Mouse (Mus musculus) heart, adult 9 months (tissue): ENCODE measurements around the gene Lgr4.

Experiments
- DNase-seq, 2 experiments: peaks; one replicate each; pipeline ENCODE4 v3.0.0; 2022; ENCODE audit warnings: low spot score in 2 of 2

Lgr4 gene

GRCm38 (mm10) chr2:109921298-109922035 is 4.0 kb downstream of the Lgr4 start:
- DNase-seq: peak in 1 of 2 experiments; percentile 14

- DNase-seq: no peak
These were observed 4.9 kb downstream of the Lgr4 start for GRCm38 (mm10) chr2:109922306-109922705.

GRCm38 (mm10) chr2:109923031-109923430 is 5.6 kb downstream of the Lgr4 start:
- no peak for DNase-seq

- DNase-seq: no peak
These were observed 6.5 kb downstream of the Lgr4 start for GRCm38 (mm10) chr2:109923945-109924344.

DNA sequence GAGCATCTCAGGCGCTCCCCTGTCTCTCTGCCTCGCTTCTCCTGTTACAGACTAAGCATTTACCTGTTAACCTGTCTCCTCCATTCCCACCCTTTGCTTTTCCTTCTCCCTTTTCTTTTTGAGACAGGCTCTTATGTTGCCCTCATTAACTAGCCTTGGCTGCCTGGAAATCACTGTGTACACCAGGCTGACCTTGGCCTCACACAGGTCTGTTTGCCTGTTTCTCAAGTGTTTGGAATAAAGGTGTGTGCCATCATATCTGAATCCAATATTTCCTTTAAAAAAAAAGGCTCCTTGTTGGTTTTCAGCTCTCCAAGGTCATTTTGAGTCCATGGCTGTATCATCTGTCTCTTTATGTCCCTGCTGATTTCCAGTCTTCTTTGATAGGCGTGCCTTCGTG is 9.5 kb downstream of the Lgr4 start:
- DNase-seq: no peak

DNA sequence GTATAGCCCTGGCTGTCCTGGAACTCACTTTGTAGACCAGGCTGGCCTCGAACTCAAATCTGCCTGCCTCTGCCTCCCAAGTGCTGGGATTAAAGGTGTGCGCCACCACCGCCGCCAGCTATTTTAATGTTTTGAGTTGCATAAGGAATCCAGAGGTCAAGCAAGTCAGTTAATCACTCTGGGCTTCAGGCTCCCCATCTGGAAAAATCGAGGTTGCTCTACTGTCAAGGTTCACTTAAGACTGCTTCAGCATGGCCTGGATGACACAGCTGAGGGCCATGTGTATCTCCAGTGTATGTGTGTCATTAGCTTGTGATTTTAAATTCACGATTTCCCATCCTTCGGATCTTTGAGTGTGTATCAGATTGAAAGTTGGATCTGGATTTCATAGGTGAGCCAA is 10.0 kb downstream of the Lgr4 start:
- DNase-seq: no peak

DNA sequence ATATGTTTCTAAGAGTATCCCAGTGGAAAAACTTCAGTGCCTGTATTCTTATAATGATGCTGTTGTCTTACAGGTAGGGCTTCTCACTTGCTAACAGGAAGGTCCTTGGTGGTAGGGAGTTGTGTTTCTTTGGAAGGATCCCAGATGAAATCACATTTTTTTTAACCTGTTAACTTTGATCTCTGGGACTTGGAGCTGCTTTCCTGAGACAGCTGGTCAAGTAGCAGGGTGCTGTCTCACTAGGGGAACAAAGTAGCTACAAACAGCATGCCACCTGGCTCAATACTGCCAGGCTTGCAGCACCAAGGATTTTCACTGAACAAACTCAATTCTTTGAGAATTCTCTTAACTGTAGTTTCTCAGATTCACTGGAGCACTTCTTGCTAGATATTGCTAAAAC is 10.4 kb downstream of the Lgr4 start:
- DNase-seq: no peak

- no peak for DNase-seq
These were observed 11.3 kb downstream of the Lgr4 start for GRCm38 (mm10) chr2:109928791-109929190.

- DNase-seq: no peak
These were observed 11.8 kb downstream of the Lgr4 start for GRCm38 (mm10) chr2:109929256-109929655.

DNA sequence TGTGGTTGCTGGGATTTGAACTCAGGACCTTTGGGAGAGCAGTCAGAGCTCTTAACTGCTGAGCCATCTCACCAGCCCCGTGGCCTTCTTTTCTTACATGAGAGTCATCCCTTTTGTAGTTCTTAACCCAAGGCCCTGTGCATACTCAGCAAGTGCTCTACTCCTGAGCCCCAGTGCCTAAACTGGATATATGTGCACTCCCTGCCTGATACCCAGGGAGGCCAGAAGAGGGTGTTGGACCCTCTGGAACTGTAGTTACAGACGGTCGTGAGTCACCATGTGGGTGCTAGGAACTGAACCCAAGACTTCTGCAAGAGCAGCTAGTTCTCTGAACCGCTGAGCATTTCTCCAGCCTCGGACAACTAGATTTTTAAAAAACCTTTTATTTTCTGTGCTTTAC is 12.9 kb downstream of the Lgr4 start:
- DNase-seq: no peak

GRCm38 (mm10) chr2:109930771-109931170 is 13.3 kb downstream of the Lgr4 start:
- DNase-seq: no peak

DNA sequence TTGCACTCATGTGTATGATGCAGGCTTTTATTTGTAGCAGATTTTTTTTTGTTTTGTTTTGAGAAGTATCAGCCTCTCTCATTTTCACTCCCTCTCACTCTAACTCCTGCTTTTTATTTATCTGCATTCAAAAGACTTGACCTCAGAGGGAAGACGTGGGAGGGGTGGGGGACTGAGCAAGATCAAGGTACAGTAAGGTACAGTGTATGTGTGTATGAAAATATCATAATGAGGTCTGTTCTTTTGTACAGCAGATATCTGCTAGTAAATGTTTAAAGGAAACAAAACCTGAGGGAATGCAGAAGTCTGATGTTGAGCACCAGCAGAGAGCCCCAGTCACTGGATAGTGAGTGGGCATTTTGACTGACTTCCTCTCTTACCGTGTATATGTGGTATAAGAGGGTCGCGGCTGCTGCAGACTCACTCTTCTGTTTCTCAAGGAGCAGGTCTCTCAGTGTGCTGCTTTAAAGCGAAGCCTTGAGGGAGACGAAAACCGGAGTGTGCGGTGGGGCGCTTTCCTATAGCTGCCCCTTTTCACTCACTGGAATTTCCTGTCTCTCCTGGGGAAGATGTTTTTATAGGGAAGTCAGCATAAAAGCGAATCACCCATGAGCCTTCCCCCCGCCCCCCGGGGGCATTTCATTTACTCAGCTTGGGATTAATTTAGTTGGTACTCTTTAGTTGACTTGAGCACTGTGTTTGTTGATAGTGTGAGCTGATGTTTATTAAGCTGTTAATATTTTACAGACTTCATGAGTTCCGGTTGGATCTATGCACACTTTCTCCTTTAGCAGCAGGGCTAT is 14.7 kb downstream of the Lgr4 start:
- no peak for DNase-seq

DNA sequence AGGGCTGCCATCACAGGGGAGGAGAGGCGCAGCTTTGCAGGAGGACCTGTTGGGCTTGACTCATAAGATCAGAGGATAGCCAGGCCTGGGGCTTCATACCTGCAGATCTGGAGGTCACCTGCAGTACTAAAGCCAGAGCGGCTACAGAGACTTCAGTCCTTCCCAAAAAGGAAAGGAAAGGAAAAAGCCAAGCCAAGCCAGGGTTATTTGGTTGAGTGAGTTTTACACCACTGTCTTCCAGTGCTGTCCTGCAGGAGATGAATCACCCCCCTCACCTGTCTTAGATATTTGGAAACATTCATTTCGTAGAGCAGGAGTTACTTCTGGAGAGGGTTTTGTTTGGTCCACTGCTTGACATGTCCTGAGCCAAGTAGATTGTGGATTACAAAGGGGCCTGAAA is 15.7 kb downstream of the Lgr4 start:
- DNase-seq: no peak

- no peak for DNase-seq
These were observed 16.6 kb downstream of the Lgr4 start for GRCm38 (mm10) chr2:109934086-109934485.

DNA sequence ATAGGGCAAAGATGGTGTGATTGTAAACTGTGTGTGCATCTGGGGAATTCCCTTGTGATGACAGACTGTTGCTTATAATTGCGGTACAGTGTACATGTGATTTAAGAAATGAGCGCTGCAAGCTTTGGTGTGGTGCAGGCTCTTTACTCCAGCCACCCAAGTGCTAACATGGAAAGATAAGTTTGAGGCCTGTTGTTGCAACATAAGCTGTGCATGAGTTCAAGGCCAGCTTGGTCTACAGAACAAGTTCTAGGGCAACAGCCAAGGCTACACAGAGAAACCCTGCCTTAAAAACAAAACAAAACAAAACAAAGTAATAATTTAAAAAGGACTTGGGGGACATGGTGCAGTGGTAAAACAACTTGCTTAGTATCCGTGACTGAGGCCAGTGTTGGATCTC is 17.7 kb downstream of the Lgr4 start:
- no peak for DNase-seq

DNA sequence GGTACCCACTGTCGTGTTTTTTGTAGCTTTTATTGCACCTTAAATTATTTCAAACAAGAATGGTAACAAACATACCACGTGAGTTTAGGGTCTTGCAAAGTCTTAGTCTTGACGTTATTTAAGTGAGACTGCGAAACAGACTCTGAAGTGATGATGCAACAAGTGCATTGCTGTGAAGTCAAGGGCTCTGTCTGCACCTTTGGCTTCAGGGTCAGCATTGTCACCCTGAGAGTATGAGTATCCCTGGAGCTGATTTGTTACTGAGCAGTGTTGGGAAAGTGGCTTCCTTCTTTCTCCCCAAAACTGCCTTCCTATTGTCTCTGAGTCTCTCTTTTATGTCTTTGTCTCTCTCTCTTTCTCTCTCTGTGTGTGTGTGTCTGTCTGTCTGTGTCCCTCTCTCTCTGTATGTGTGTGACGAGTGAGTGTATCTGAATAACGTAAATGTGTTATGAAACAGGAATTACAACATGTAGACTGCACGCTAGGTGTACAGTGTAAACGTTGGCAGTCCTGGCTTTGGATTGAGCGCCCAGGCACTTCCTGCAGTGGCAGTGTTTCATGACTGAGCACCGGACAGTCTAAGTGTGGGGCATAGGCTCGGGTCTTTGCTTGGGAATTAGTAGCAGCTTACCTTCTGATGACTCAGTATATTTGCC is 18.4 kb downstream of the Lgr4 start:
- DNase-seq: no peak

DNA sequence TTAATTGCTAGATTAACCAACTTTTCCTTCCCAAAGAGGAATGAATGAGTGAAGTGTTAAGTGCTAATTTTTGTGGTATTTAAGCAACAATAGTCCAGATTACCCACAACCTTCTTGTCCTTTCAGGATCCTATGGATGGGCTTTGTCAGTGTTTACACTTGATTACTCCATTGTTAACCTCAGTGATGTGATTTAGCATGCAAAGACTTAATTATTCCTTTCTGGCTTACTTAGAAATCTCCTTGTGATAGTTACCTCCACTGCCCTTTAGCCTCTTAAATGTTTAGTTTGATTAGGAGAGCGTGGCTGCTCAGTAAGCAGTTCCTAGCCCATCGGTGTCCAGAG is 18.9 kb downstream of the Lgr4 start:
- DNase-seq: no peak

GRCm38 (mm10) chr2:109941973-109942444 is 24.6 kb downstream of the Lgr4 start:
- no peak for DNase-seq

DNA sequence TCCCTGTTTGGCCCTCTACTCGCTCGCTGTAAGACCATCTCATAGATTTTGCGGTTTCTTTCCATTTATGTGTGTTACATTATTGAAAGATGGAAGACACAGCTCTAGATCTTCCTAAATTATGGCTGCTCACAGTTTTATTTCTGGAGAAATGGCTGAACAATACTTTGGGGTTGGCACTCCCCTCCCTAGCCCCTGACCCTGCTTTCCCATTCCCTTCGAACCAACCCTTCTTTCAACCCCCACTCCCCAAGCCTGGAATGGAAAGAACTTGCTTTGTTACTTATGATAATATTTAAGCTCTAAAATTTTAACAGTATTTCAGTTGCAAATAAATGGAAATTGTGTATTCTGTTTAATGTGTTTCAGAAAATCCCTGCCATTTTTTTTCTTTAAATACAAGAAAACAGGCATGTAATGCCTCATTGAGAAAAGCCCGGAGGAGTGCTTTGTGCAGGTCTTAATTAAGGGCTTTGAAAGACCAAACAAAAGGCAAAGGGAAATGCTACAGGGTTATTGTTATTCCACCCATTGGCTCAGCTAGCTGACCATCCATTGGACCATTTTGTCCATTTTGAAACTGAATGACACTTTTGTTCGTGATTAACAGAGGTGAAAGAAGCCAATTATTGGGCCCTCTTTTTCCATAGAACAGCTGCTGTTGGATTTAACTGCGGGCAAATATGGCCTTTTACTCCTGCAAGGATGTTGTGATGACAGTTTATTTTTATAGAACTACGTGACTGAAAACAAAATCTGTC is 25.5 kb downstream of the Lgr4 start:
- no peak for DNase-seq

GRCm38 (mm10) chr2:109944995-109945394 is 27.5 kb downstream of the Lgr4 start:
- DNase-seq: peak; percentile 32 to 53

DNA sequence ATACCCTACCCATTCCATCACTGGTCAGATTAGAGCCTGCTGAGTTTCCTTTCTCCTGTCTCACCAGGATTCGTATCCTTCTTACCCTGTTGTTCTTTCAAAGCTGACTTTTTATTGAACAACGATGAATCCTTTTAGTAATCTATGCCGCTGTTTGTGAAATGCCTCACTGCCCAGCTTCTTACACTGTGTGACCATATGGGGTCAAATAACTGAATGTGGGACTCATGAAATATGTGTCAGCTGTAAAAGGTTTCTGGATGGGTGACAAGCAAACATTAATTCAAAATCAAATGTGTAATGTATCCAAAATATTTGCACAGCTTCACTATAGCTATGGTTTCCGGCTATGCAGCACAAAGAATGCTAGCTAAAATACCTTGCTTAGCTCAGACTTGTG is 28.1 kb downstream of the Lgr4 start:
- DNase-seq: no peak

GRCm38 (mm10) chr2:109946426-109946825 is 29.0 kb downstream of the Lgr4 start:
- no peak for DNase-seq
